Mouse (Mus musculus) limb, embryonic 14.5 days (tissue): ENCODE measurements at regions not wholly inside any gene's neighbourhood (a gene's known extent, or its start where the extent isn't known, plus 50 kb on each side); places are given as distances from the start of the nearest gene placed in this dataset.
A peak's percentile ranks its signal among the peaks of the same experiment; 100 is the strongest.
"Not testable (repeated sequence)": the region's sequence is repeated elsewhere in the genome, so short reads cannot be mapped to it uniquely, and the experiment has no call there.

Experiments used
- ATAC-seq: fragments of 200-750 bp; cut with Nextera tagmentation; 2 replicates; pipeline ENCODE4 v1.8.0; 2017; ENCODE audit warnings: low read depth, moderate number of reproducible peaks, moderate TSS enrichment; ENCODE audit not compliant: low FRiP score
- DNase-seq: peaks from one replicate; pipeline ENCODE4 v3.0.0-alpha.2; 2015; ENCODE audit warnings: low spot score
- H3K27ac ChIP-seq: fragments of 300-500 bp; sonication (generic); replicated peaks from 2 replicates; pipeline ENCODE4 v1.5.1; 2014; ENCODE audit warnings: low read depth, mild to moderate bottlenecking, low read length, moderate library complexity, mixed read lengths
- H3K27me3 ChIP-seq: fragments of 300-500 bp; sonication (generic); 2 replicates; pipeline ENCODE4 v1.6.1; 2014; ENCODE audit warnings: low read length, mixed read lengths; ENCODE audit not compliant: control insufficient read depth, insufficient read depth
- H3K36me3 ChIP-seq: fragments of 300-500 bp; sonication (generic); 2 replicates; pipeline ENCODE4 v1.6.1; 2014; ENCODE audit warnings: mild to moderate bottlenecking, low read length, moderate library complexity, mixed read lengths; ENCODE audit not compliant: control insufficient read depth, insufficient read depth
- H3K4me1 ChIP-seq: fragments of 300-500 bp; sonication (generic); 2 replicates; pipeline ENCODE4 v1.6.1; 2014; ENCODE audit warnings: antibody characterized with exemption, low read length, mixed read lengths; ENCODE audit not compliant: control insufficient read depth, insufficient read depth
- H3K4me2 ChIP-seq: fragments of 300-500 bp; sonication (generic); replicated peaks from 2 replicates; pipeline ENCODE4 v1.6.1; 2014; ENCODE audit warnings: low read depth, mild to moderate bottlenecking, low read length, moderate library complexity; ENCODE audit not compliant: severe bottlenecking
- H3K4me3 ChIP-seq: fragments of 300-500 bp; sonication (generic); replicated peaks from 2 replicates; pipeline ENCODE4 v1.5.1; 2014; ENCODE audit warnings: low read length
- H3K9ac ChIP-seq: fragments of 300-500 bp; sonication (generic); 2 replicates; pipeline ENCODE4 v1.6.1; 2014; ENCODE audit warnings: mild to moderate bottlenecking, low read depth, low read length, moderate library complexity; ENCODE audit not compliant: severe bottlenecking
- H3K9me3 ChIP-seq: fragments of 300-500 bp; sonication (generic); 2 replicates; pipeline ENCODE4 v1.6.1; 2016; ENCODE audit warnings: low read length; ENCODE audit not compliant: control insufficient read depth
- POLR2A ChIP-seq: fragments of 200-500 bp; IDR thresholded peaks from 2 replicates; pipeline ENCODE4 v1.8.0; 2012; ENCODE audit warnings: inconsistent platforms, mild to moderate bottlenecking, moderate library complexity, borderline replicate concordance; ENCODE audit not compliant: insufficient read depth, insufficient read length; ENCODE audit errors: extremely low read depth
- WGBS: fragments of 180-500 bp; shearing (Covaris S2); extraction: QIAGEN DNeasy Blood & Tissue Kit; methylation state at CpG from one replicate; pipeline ENCODE4 v1.1.7; 2014; 5-methylcytosine and 5-hydroxymethylcytosine counted together

DNA sequence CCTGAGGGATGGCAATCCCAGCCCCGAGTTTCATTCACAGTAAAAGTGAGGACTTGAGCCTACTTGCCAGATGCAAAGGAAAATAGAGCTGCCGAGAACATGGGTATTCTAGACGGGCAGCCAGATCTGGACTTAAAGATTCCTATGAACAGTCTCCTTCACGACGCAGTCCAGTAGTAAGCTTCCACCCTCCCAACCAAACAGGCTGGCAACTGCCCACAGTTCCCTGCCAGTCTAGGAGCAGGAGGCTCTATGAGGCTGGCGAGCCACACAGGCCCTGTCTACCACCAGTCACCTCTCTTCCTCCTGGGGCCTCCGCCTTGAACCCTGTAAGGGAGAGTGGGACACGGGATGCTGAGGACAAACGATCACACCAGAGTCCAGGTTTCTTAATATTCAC lies 153.5 kb upstream of the Snrpn start:
- WGBS, result 86% methylated on average over 9 of the region's 9 CpGs
- no peaks in the 10 kb centered on the region for H3K36me3 ChIP-seq
- no peak overlapping the region for H3K4me2 ChIP-seq
- H3K27ac ChIP-seq, result no peak overlapping the region
- ATAC-seq (no peak), DNase-seq (no peak)
- H3K4me1 ChIP-seq, result no peaks in the 10 kb centered on the region
- no peak overlapping the region for H3K9ac ChIP-seq
- H3K4me3 ChIP-seq, result no peak overlapping the region
- no peaks in the 10 kb centered on the region for H3K27me3 ChIP-seq
- no peaks in the 10 kb centered on the region; the same call in 1 of the 2 replicates for H3K9me3 ChIP-seq
- no peak for TF ChIP-seq POLR2A

DNA sequence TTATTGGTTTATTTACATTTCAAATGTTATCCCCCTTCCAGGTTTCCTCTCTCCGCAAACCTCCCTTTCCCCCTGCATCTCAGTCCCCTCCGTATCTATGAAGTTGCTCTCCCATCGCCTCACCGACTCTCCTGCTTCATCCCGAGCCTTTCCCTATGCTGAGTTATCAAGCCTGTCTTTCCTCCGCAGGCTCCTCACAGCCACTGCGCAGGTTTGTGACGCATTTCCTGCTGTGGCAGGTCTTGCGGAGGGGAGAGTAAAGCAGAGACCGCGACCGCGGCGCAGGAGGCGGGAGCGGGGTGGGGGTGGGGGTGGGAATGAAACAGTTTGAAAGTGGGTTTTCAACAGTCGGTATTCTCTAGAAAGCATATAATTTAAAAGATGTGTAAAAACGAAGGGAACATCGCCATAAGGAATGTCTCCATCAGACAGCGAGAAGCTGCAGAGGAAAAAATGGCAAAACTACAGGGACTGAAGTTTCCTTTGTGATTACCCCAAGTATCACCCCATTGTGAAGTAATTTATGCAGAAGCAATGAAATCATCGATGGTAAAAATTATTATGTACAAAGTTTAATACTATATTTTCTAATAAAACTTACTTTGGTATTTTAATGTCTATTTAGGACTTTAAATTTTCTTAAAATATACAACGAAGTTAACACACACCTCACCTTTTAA lies 104.3 kb upstream of the Snrpn start:
- not testable (repeated sequence) for H3K36me3 ChIP-seq, H3K9me3 ChIP-seq, H3K27ac ChIP-seq, H3K27me3 ChIP-seq, H3K4me1 ChIP-seq
- ATAC-seq, result peak; percentile 94
- H3K4me3 ChIP-seq, result peak overlapping the region; percentile 37
- H3K4me2 ChIP-seq, result peak overlapping the region; percentile 35; the same call in 1 of the 2 replicates
- 0 out of 2 replicates have a peak, but pooled peaks have one; percentile 66 for TF ChIP-seq POLR2A
- 14% methylated on average over 22 of the region's 22 CpGs for WGBS
- DNase-seq, result peak; percentile 33
- H3K9ac ChIP-seq, result peak overlapping the region; percentile 38; the same call in 1 of the 2 replicates

DNA sequence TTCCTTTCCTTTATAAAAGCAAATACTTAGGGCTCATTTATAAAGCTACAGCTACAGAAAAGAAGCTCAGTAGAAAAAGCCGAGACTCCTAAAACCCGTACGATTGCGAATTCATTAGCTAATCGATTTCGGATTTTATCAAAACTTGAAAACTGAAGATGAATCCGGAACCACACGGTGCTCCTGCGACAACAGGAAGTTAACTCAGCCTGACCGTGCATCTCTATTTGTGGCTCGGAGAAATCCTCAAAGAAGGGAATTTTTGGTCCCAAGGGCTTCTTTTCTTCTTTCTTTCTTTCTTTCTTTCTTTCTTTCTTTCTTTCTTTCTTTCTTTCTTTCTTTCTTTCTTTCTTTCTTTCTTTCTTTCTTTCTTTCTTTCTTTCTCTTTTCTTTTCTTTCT lies 103.7 kb upstream of the Snrpn start:
- DNase-seq, result peak; percentile 54
- peak; percentile 79; the same call in 1 of the 2 replicates for ATAC-seq
- not testable (repeated sequence) for H3K9me3 ChIP-seq, H3K27ac ChIP-seq, H3K36me3 ChIP-seq, H3K4me1 ChIP-seq, H3K27me3 ChIP-seq
- Histone ChIP-seq H3K9ac (peak overlapping the region; percentile 38; the same call in 1 of the 2 replicates), H3K4me3 (peak overlapping the region; percentile 37), H3K4me2 (peak overlapping the region; percentile 40)
- WGBS, result 34% methylated on average over 11 of the region's 11 CpGs

DNA sequence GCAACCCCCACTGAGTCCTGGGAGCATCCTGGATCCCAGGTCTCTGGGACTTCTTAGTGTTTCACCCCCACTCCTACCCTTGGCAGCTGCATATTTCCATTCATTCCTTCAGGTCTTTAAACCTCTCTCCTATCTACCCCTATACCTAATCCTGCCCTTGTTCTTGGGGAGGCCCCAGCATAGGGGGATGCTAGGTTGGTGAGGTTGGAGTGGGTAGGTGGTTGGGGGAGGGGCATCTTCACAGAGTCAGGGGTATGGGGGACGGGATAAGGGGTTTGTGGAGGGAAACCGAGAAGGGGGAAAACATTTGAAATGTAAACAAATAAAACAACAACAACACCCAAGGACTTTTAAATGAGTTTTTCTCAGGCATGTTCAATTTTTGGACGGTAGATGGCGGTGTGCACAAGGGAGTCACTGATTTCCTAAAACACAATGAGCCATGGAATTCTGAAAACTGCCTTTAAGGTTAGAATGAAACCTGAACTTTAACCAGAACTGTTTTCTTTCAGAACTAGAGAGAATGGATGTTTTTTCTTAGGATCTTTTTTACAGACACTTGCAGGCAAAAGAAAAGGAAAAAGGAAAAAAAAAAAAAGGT lies 98.7 kb upstream of the Snrpn start:
- DNase-seq, H3K9ac ChIP-seq, H3K27me3 ChIP-seq, H3K36me3 ChIP-seq, H3K4me2 ChIP-seq, H3K4me3 ChIP-seq, H3K4me1 ChIP-seq, ATAC-seq, H3K27ac ChIP-seq, H3K9me3 ChIP-seq: not testable (repeated sequence)
- 6% methylated on average over 4 of the region's 4 CpGs for WGBS

DNA sequence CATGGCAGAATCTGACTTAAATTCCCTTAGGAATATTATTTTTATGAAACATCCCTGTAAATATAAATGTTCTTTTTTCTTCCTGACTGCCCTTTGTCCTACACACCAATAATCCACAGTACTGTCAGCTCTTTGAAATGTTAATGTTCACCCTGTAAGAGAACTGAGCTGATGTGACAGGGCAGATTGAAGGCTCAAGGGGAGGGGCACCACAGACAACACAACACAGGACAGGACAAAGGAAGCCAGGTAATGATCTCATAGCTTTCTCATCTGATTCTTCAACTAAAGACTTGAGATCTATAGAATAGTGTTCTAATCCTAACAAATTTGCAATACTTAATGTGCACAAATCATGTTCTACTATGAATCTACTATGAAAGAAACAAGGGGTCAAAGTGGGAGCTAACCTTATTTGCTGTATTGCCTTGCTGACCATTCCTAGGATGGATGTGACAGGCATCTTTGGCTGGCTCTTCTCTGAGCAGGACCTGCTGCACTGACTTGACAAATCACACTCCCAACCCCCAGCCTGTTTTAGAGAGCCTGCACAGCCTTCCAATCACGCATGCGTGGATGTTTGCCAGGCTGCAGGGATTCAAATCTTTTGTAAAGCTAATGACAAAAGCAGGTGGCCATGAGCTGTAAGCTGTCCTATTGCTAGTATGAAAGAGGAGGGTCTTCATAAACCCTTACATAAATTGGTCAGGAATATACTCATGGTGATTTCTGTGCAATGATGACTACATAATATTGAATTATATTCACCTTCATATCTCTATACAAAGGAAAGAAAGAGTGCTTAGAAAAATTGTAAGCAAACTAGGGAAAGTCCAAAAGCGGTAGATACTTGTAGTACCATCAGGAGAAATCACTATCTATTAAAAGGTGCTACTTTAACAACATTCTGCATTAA lies 76.6 kb upstream of the Snrpn start:
- not testable (repeated sequence) for DNase-seq, H3K36me3 ChIP-seq, H3K9me3 ChIP-seq, H3K4me1 ChIP-seq, ATAC-seq, H3K4me3 ChIP-seq, H3K27ac ChIP-seq, H3K27me3 ChIP-seq, H3K4me2 ChIP-seq, H3K9ac ChIP-seq
- WGBS, result 67% methylated on average over 3 of the region's 3 CpGs
